Mouse (Mus musculus): Measurements from ENCODE around the gene Olfr319. TPM values are rescaled to one million over a fixed set of nuclear protein-coding genes. Genes with fewer than 3 reads are reported as not detected.

Olfr319 gene
- polyA plus RNA-seq (2017; shearing (Covaris generic)): not detected

DNA sequence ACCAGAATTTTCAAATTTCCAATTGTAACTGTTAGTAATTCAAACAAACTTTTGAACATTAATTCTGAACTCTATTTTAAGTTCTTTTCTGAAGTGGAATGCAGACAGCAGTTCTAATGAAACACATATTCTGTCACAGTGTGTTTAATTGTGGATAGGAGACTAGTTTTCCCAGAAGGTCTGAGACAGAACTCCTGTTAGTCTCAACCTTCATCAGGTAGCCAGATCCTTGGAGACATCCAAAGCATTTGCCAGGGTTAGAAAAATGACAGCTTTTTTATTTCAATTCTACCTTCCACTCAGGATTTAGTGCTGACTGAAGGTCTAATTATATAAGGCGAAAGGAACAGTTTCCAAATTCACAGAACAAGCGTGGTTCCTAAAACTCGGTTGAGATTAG lies at the start of gene Olfr319:
Gene Olfr319 (plus strand): TSS at position 301 of the 400 bp plus-strand sequence.

DNA sequence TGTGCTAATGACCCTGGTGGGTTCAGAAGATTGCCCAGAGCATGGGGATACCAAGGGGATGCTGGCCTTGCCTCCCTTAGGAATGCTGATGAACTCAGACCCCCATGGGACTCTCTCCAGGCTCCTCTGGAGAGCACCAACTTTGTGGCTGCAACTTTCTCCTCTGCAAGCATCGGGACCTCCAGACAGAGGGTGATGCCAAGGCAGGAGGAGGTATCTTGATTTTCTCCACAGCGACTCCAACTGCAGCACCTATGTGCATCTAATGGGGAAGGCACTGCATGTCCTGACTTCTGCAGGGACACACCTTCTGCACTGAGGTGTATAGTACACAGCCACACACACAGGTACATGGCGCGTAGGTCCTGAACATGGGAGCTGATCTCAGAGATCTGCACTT lies 40.4 kb upstream of the Olfr319 start, which contains the start of gene Olfr322:
Gene Olfr322 (plus strand): TSS at position 187 of the 400 bp plus-strand sequence.

DNA sequence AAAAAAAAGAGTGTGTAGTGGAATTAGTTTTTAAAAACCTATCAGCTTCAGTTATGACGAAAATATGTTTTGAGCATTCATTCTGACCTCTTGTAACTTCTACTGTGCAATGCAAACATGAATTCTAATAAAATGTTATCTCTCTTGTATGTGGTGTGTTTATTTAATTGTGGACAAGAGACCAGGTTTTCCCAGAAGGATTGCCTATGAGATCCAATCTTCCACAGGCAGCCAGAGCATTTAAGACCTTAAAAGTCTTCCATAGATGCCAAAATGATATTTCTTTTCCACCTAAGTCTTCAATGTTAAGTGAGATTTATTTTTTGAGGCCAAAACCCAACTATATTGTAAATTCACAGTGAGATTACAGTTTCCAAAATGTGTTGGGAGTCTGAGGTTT lies 18.2 kb upstream of the Olfr319 start, which contains the start of gene Olfr320:
Gene Olfr320 (plus strand): TSS at position 301 of the 400 bp plus-strand sequence.

DNA sequence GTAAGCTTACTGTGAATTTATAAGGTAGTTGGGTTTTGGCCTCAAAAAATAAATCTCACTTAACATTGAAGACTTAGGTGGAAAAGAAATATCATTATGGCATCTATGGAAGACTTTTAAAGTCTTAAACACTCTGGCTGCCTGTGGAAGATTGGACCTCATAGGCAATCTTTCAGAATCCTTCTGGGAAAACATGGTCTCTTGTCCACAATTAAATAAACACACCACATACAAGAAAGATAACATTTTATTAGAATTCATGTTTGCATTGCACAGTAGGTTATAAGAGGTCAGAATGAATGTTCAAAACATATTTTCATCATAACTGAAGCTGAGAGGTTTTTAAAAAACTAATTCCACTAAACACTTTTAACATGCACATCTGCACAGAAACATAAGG lies 25.0 kb downstream of the Olfr319 start, which contains the start of gene Olfr318:
Gene Olfr318 (minus strand): TSS at position 101 of the 400 bp plus-strand sequence.

DNA sequence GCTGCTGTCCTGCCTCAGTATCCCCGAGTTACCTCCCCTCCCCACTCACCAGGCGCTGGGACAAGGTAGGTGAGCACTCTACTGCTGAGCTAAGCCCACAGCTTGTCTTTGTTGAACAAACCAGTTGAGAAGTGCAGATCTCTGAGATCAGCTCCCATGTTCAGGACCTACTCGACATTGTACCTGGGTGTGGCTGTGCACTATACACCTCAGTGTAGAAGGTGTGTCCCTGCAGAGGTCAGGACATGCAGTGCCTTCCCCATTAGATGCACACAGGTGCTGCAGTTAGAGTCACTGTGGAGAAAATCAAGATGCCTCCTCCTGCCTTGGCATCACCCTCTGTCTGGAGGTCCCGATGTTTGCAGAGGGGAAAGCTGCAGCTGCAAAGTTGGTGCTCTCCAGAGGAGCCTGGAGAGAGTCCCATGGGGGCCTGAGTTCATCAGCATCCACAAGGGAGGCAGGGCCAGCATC lies 39.9 kb downstream of the Olfr319 start, which contains the start of gene Olfr317:
Gene Olfr317 (minus strand): TSS at position 421 of the 471 bp plus-strand sequence.

DNA sequence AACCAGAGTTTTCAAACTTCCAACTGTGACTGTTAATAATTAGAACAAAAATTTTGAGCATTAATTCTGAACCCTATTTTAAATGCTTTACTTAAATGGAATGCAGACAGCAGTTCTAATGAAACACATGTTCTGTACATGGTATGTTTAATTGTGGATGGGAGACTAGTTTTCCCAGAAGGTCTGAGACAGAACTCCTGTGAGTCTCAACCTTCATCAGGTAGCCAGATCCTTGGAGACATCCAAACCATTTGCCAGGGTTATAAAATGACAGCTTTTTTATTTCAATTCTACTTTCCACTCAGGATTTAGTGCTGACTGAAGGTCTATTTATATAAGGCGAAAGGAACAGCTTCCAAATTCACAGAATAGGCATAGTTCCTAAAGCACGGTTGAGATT lies 53.5 kb downstream of the Olfr319 start, which contains the start of gene Olfr316:
Gene Olfr316 (plus strand): TSS at position 301 of the 400 bp plus-strand sequence.

Other genes with a start within 250 kb of the Olfr319 start
- gene Lypd9, start 246.2 kb upstream of the Olfr319 start, polyA plus RNA-seq (2017; shearing (Covaris generic)): not detected
- not detected for gene Olfr30, start 236.9 kb upstream of the Olfr319 start, polyA plus RNA-seq (2017; shearing (Covaris generic))
- gene Olfr332, start 206.6 kb upstream of the Olfr319 start, polyA plus RNA-seq (2017; shearing (Covaris generic)): not detected
- not detected for gene Olfr331, start 196.6 kb upstream of the Olfr319 start, polyA plus RNA-seq (2017; shearing (Covaris generic))
- 0.44 TPM for gene Olfr330, start 164.3 kb upstream of the Olfr319 start, polyA plus RNA-seq (2017; shearing (Covaris generic))
- gene Olfr329-ps, start 152.7 kb upstream of the Olfr319 start, polyA plus RNA-seq (2017; shearing (Covaris generic)): not detected
- gene Olfr328, start 143.5 kb upstream of the Olfr319 start, polyA plus RNA-seq (2017; shearing (Covaris generic)): not detected
- not detected for gene Olfr224, start 128.6 kb upstream of the Olfr319 start, polyA plus RNA-seq (2017; shearing (Covaris generic))
- gene Olfr325, start 121.4 kb upstream of the Olfr319 start, polyA plus RNA-seq (2017; shearing (Covaris generic)): not detected
- not detected for gene Olfr324, start 104.0 kb upstream of the Olfr319 start, polyA plus RNA-seq (2017; shearing (Covaris generic))
- not detected for gene 2210407C18Rik, start 83.1 kb upstream of the Olfr319 start, polyA plus RNA-seq (2017; shearing (Covaris generic))
- not detected for gene Olfr323, start 68.7 kb upstream of the Olfr319 start, polyA plus RNA-seq (2017; shearing (Covaris generic))
- not detected for gene Trim58, start 58.7 kb upstream of the Olfr319 start, polyA plus RNA-seq (2017; shearing (Covaris generic))
- gene Olfr322, start 40.4 kb upstream of the Olfr319 start, polyA plus RNA-seq (2017; shearing (Covaris generic)): not detected
- gene Olfr320, start 18.1 kb upstream of the Olfr319 start, polyA plus RNA-seq (2017; shearing (Covaris generic)): not detected
- not detected for gene Olfr318, start 24.9 kb downstream of the Olfr319 start, polyA plus RNA-seq (2017; shearing (Covaris generic))
- not detected for gene Olfr317, start 40.0 kb downstream of the Olfr319 start, polyA plus RNA-seq (2017; shearing (Covaris generic))
- not detected for gene Olfr316, start 53.6 kb downstream of the Olfr319 start, polyA plus RNA-seq (2017; shearing (Covaris generic))
- gene Olfr315, start 74.0 kb downstream of the Olfr319 start, polyA plus RNA-seq (2017; shearing (Covaris generic)): not detected
- not detected for gene Olfr314, start 83.8 kb downstream of the Olfr319 start, polyA plus RNA-seq (2017; shearing (Covaris generic))
- not detected for gene Fam183b, start 102.8 kb downstream of the Olfr319 start, polyA plus RNA-seq (2017; shearing (Covaris generic))
- gene Olfr313, start 115.8 kb downstream of the Olfr319 start, polyA plus RNA-seq (2017; shearing (Covaris generic)): not detected
- 0.20 TPM for gene Olfr312, start 130.1 kb downstream of the Olfr319 start, polyA plus RNA-seq (2017; shearing (Covaris generic))
- gene Olfr311, start 140.1 kb downstream of the Olfr319 start, polyA plus RNA-seq (2017; shearing (Covaris generic)): not detected
- gene Gm12258, start 148.0 kb downstream of the Olfr319 start, polyA plus RNA-seq (2017; shearing (Covaris generic)): 5.2 TPM
- gene 2810021J22Rik, start 168.1 kb downstream of the Olfr319 start, polyA plus RNA-seq (2017; shearing (Covaris generic)): 4.9 TPM
- gene Zfp39, start 205.1 kb downstream of the Olfr319 start, polyA plus RNA-seq (2017; shearing (Covaris generic)): 6.8 TPM
- gene Btnl10, start 218.7 kb downstream of the Olfr319 start, polyA plus RNA-seq (2017; shearing (Covaris generic)): 0.20 TPM
- 225 TPM for gene Rnf187, start 239.8 kb downstream of the Olfr319 start, polyA plus RNA-seq (2017; shearing (Covaris generic))
- 16.1 TPM for gene Hist3h2ba, start 249.8 kb downstream of the Olfr319 start, polyA plus RNA-seq (2017; shearing (Covaris generic))

Measured in naive thymus-derived CD4-positive, alpha-beta T cell, adult 5 months (primary cell).